Mouse (Mus musculus) 3134 (cell line): ENCODE measurements around the gene Trhr2.

Experiments used
- DNase-seq: peaks from one replicate; pipeline ENCODE4 v3.0.0-alpha.2; 2011; ENCODE audit warnings: low spot score; ENCODE audit not compliant: insufficient read length; ENCODE audit errors: extremely low read depth

The Trhr2 gene

DNA sequence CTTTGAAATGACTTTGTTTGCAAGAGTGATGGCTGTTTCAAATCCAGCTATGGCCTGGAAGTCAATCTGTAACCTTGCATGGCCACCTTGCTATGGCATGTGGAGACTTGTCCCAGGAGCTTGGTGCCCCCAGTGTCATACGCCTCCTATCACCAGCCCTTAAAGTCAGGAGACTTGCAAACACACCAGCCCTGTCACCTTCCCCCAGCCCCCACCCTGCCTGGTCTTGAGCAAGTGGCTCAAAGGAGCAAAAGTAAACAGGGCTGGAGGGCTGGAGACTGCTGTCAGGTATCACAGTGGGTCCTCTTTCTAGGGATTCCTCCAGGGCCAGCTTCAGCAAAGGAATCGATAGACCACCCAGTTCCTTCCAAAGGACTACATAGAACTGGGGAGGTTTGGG, 49.4 kb downstream of the Trhr2 start:
- DNase-seq, result no peak

DNA sequence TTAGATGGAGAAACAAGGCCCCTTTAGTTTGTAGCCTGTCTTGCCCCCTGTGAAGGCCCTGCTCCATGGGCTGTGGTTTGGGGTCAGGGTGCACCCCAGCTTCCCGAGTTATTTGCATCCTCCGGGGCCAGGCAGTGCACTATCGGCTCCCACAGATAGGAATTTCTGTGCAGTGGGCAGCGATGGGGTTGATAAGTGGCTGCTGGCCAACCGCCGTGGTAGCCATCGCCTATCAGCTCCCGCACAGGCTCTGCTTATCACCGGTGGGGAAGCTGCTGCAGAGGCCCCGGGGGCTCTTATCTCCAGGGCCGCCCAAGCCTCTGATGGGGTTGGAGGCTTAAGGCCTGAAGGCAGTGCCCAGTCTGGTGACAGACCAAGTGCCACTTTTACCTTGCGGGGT, 51.3 kb downstream of the Trhr2 start:
- DNase-seq, result no peak

DNA sequence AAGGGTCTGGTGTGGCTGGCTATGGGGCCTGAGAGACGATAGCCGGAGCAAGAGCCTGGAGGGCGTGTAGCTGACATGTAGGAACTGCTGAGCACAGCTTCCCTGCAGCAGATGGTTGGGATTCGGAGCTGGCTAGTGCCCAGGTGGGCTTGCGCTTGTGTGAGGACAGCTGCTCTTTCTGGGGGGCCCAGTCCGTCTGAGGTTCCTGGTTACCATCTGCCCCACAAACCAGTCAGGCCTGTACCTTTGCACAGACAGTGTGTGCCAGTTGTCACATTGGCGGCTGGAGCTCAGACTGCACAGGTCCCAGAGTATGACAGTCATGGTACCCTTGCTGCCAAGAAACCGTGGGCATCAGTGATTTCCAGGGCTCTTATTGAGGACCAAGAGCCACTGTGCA, 52.7 kb downstream of the Trhr2 start:
- DNase-seq, result no peak
